Mouse (Mus musculus): ENCODE measurements at regions not wholly inside any gene's neighbourhood (a gene's known extent, or its start where the extent isn't known, plus 50 kb on each side); places are given as distances from the start of the nearest gene placed in this dataset.

GRCm38 (mm10) chr10:30952410-30952809 is 109.8 kb upstream of the Hey2 start:
- CTCF ChIA-PET = no interaction called here

DNA sequence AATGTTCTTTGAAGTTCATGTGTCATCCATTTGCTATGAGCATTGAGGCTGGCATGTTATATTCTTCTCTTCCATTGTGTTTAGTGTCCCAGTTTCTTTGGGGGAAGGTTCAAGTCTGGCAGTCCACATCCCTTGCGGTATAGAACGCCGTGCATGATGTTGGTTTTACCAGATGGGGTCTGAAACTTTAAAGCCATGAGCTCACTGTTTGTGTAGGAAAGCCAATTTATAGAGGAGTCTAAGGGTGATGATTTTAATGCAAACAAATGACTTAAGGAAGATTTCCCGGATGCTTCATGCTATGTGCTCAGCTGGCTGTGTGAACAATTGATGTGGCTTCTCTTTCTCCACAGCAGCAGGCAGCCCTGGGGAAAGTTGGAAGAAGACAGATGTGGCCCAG is 104.0 kb upstream of the Hey2 start:
- CTCF ChIA-PET = no interaction called here

- CTCF ChIA-PET = no interaction called here
Measured at GRCm38 (mm10) chr10:30918322-30918988, 75.9 kb upstream of the Hey2 start.

GRCm38 (mm10) chr10:30893771-30894170 is 51.2 kb upstream of the Hey2 start:
- CTCF ChIA-PET = no interaction called here

Measured in spleen, embryonic (tissue).